Mouse (Mus musculus) neutrophil, adult 5-6 weeks (primary cell): Measurements from ENCODE around the gene Tmem33. TPM values are rescaled to one million over a fixed set of nuclear protein-coding genes. Genes with fewer than 3 reads are reported as not detected.

Source experiments
- ATAC-seq: fragments of 151-379, 151-347 bp; 2 replicates; pipeline ENCODE4 v1.8.0; 2017; ENCODE audit warnings: mild to moderate bottlenecking, moderate TSS enrichment; ENCODE audit not compliant: insufficient number of reproducible peaks, poor library complexity, low FRiP score, severe bottlenecking; ENCODE audit errors: extremely low read depth
- total RNA-seq: library from RNA; stranded (forward); fragments of 200-1000 nt; gene quantifications from 2 replicates; pipeline ENCODE4 v1.2.3, GENCODE M21; 2017

Gene Tmem33
- total RNA-seq, 1 experiment from 2014 or later, result 32.4 TPM

GRCm38 (mm10) chr5:67306698-67307521 lies 46.5 kb downstream of the Tmem33 start, which contains the start of gene Slc30a9:
Gene Slc30a9 (plus strand): TSS chr5:67306955.
- ATAC-seq, result peak; percentile 94

- no peak for ATAC-seq
Observed at GRCm38 (mm10) chr5:67307659-67308222, 47.4 kb downstream of the Tmem33 start.

GRCm38 (mm10) chr5:67311811-67312521 lies 51.6 kb downstream of the Tmem33 start:
- no peak for ATAC-seq

GRCm38 (mm10) chr5:67312522-67312851 lies 52.1 kb downstream of the Tmem33 start:
- ATAC-seq, result no peak

- no peak for ATAC-seq
Observed at GRCm38 (mm10) chr5:67321656-67322268, 61.4 kb downstream of the Tmem33 start.

GRCm38 (mm10) chr5:67324032-67324431 lies 63.7 kb downstream of the Tmem33 start:
- ATAC-seq, result no peak

GRCm38 (mm10) chr5:67340811-67341210 lies 80.4 kb downstream of the Tmem33 start:
- no peak for ATAC-seq

Other genes starting within 250 kb of the Tmem33 start
- not detected in 2 replicates for gene Phox2b, start 161.3 kb upstream of the Tmem33 start, total RNA-seq
- gene Slc30a9, start 46.4 kb downstream of the Tmem33 start, total RNA-seq, result 49.8 and 57.0 TPM in 2 replicates
- 3.1 and 3.8 TPM in 2 replicates for gene Bend4, start 167.7 kb downstream of the Tmem33 start, total RNA-seq